Mouse (Mus musculus) embryonic facial prominence, embryonic 15.5 days (tissue): Measurements from ENCODE around the gene Loxl3. TPM values are rescaled to one million over a fixed set of nuclear protein-coding genes. Genes with fewer than 3 reads are reported as not detected.
A peak's percentile ranks its signal among the peaks of the same experiment; 100 is the strongest.

Experiments used
- ATAC-seq: fragments of 200-750 bp; cut with Nextera tagmentation; 2 replicates; pipeline ENCODE4 v1.8.0; 2017; ENCODE audit warnings: low read depth, moderate TSS enrichment; ENCODE audit not compliant: insufficient number of reproducible peaks, low FRiP score, low TSS enrichment
- H3K27ac ChIP-seq: fragments of 300-500 bp; sonication (generic); replicated peaks from 2 replicates; pipeline ENCODE4 v1.5.1; 2015; ENCODE audit warnings: mild to moderate bottlenecking, inconsistent platforms
- H3K27me3 ChIP-seq: fragments of 300-500 bp; sonication (generic); 2 replicates; pipeline ENCODE4 v1.6.1; 2015; ENCODE audit warnings: inconsistent platforms
- H3K36me3 ChIP-seq: fragments of 300-500 bp; sonication (generic); 2 replicates; pipeline ENCODE4 v1.6.1; 2015; ENCODE audit warnings: mild to moderate bottlenecking, inconsistent platforms
- H3K4me1 ChIP-seq: fragments of 300-500 bp; sonication (generic); 2 replicates; pipeline ENCODE4 v1.6.1; 2015; ENCODE audit warnings: inconsistent platforms
- H3K4me2 ChIP-seq: fragments of 300-500 bp; sonication (generic); replicated peaks from 2 replicates; pipeline ENCODE4 v1.6.1; 2015; ENCODE audit warnings: mild to moderate bottlenecking, inconsistent platforms
- H3K4me3 ChIP-seq: fragments of 300-500 bp; sonication (generic); replicated peaks from 2 replicates; pipeline ENCODE4 v1.5.1; 2015; ENCODE audit warnings: mild to moderate bottlenecking, inconsistent platforms
- H3K9ac ChIP-seq: fragments of 300-500 bp; sonication (generic); 2 replicates; pipeline ENCODE4 v1.6.1; 2015; ENCODE audit warnings: inconsistent platforms
- H3K9me3 ChIP-seq: fragments of 300-500 bp; sonication (generic); replicated peaks from 2 replicates; pipeline ENCODE4 v1.6.1; 2016; ENCODE audit warnings: inconsistent platforms
- WGBS: fragments of 180-500 bp; shearing (Covaris S2); methylation state at CpG from one replicate; pipeline ENCODE4 v1.1.7; 2015; 5-methylcytosine and 5-hydroxymethylcytosine counted together
- polyA plus RNA-seq: library from polyadenylated mRNA; unstranded; fragments of >200 nt; fragmentation: Nextera tagmentation; extraction: Ambion mirVana; gene quantifications from 2 replicates; pipeline ENCODE4 v1.2.1, GENCODE M21; 2015

Loxl3 gene
- polyA plus RNA-seq, 1 experiment from 2014 or later, result 25.4 TPM

GRCm38 (mm10) chr6:83054074-83054851 is 20.3 kb downstream of the Loxl3 start, which contains the start of gene Aup1:
Aup1 (plus strand) TSS chr6:83054521.
- Histone ChIP-seq H3K27ac (peak within 1 kb of the TSS; percentile 90), H3K27me3 (no peaks in the 10 kb centered on the region), H3K4me2 (peak within 1 kb of the TSS; percentile 89), H3K36me3 (peaks cover 33% of the 10 kb centered on the region), H3K4me3 (peak within 1 kb of the TSS; percentile 97), H3K4me1 (peaks cover 27% of the 10 kb centered on the region), H3K9me3 (no peaks in the 10 kb centered on the region), H3K9ac (peak within 1 kb of the TSS; percentile 95)
- WGBS, result under 1% methylated on average over 64 of the region's 64 CpGs
- peak; percentile 96 for ATAC-seq

- Histone ChIP-seq H3K9ac (peak within 1 kb of the TSS; percentile 95), H3K4me2 (peak within 1 kb of the TSS; percentile 89), H3K27ac (peak within 1 kb of the TSS; percentile 90), H3K4me1 (peaks cover 27% of the 10 kb centered on the region), H3K27me3 (no peaks in the 10 kb centered on the region; the same call in 1 of the 2 replicates), H3K36me3 (peaks cover 33% of the 10 kb centered on the region), H3K4me3 (peak within 1 kb of the TSS; percentile 97), H3K9me3 (no peaks in the 10 kb centered on the region)
- peak; percentile 16 for ATAC-seq
- WGBS, result under 1% methylated on average over 50 of the region's 50 CpGs
Observed at GRCm38 (mm10) chr6:83054871-83055431, 21.0 kb downstream of the Loxl3 start, which contains the start of gene Htra2. Htra2 (minus strand) TSS chr6:83055273.

- WGBS, result 38% methylated on average over 3 of the region's 3 CpGs
- no peak within 1 kb of the TSS for H3K27ac ChIP-seq
- H3K9me3 ChIP-seq, result no peaks in the 10 kb centered on the region
- H3K4me1 ChIP-seq, result peaks cover 22% of the 10 kb centered on the region
- H3K4me2 ChIP-seq, result no peak within 1 kb of the TSS
- H3K9ac ChIP-seq, result no peak within 1 kb of the TSS
- ATAC-seq, result no peak
- H3K27me3 ChIP-seq, result peaks cover 26% of the 10 kb centered on the region
- H3K36me3 ChIP-seq, result peaks cover 18% of the 10 kb centered on the region
- H3K4me3 ChIP-seq, result no peak within 1 kb of the TSS
Observed at GRCm38 (mm10) chr6:83057790-83058189, 23.8 kb downstream of the Loxl3 start, which contains the start of gene Dqx1. Dqx1 (plus strand) TSS chr6:83057844.

DNA sequence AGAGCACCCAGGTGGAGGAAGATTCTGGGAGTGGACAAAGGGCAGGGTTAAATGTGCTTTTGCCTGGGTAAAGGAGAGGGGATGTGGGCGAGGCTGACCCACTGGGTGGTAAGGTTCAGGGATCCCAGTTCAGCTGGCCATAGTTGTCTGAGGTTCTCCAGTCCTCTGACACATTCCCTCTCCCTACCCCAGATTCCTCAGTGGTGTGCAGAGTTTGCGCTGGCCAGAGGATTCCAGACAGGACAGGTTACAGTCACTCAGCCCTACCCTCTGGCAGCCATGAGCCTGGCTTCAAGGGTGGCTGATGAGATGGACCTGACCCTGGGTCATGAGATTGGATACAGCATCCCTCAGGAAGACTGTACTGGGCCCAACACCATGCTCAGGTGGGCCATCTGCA is 24.8 kb downstream of the Loxl3 start:
- Histone ChIP-seq H3K4me1 (peaks cover 14% of the 10 kb centered on the region), H3K9me3 (no peaks in the 10 kb centered on the region), H3K27me3 (peaks cover 35% of the 10 kb centered on the region), H3K36me3 (peaks cover 18% of the 10 kb centered on the region), H3K4me3 (no peak overlapping the region), H3K4me2 (no peak overlapping the region), H3K27ac (no peak overlapping the region), H3K9ac (no peak overlapping the region)
- no peak for ATAC-seq
- WGBS, result 82% methylated on average over 2 of the region's 2 CpGs

DNA sequence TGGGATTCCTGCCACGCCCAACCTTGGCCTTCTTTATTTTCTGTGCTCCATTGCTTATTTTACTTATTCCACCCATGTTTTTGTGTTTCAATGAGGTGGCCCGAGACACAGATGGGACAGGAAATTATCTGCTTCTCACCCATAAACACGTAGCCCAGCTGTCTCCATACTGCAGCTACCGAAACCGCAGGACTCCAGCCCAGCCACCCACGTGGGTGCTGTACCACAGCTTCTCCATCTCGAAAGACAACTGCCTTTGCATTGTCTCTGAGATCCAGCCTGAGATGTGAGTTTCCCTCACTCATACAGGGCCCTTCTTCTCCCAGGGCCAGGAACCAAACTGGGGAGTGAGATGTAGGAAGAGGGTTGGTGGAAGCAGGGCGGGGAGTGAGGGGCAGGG is 32.0 kb downstream of the Loxl3 start:
- H3K4me1 ChIP-seq, result peaks cover 25% of the 10 kb centered on the region
- H3K9me3 ChIP-seq, result no peaks in the 10 kb centered on the region
- 37% methylated on average over 8 of the region's 8 CpGs for WGBS
- H3K4me3 ChIP-seq, result no peak overlapping the region
- ATAC-seq, result no peak
- H3K27ac ChIP-seq, result no peak overlapping the region
- H3K9ac ChIP-seq, result no peak overlapping the region
- no peak overlapping the region for H3K4me2 ChIP-seq
- H3K36me3 ChIP-seq, result no peaks in the 10 kb centered on the region
- peaks cover 100% of the 10 kb centered on the region for H3K27me3 ChIP-seq

GRCm38 (mm10) chr6:83066441-83066840 is 32.5 kb downstream of the Loxl3 start:
- H3K4me3 ChIP-seq, result no peak overlapping the region
- no peaks in the 10 kb centered on the region for H3K9me3 ChIP-seq
- 31% methylated on average over 6 of the region's 6 CpGs for WGBS

DNA sequence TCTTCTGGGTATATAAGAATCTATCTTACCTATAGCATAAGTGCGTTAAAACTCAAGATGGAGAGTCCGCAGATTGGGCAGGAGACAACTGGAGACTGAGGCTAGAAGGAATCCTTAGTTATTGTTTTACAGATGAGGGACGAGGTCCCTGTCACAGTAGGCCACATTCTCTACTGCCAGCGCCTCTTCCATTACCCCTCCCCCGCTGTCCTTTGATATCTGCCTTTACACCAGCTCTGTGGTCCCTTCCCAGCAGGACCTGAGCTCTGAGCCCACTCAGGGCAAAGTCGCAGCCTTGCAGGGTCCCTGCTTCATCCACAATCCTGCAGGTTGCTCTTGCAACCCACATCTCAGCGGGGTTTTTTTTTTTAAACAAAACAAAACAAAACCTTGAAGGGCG is 34.2 kb downstream of the Loxl3 start:
- Histone ChIP-seq H3K27me3 (peaks cover 99% of the 10 kb centered on the region), H3K36me3 (no peaks in the 10 kb centered on the region), H3K9me3 (no peaks in the 10 kb centered on the region), H3K4me3 (no peak overlapping the region; the same call in 1 of the 2 replicates), H3K9ac (no peak overlapping the region), H3K4me1 (peaks cover 30% of the 10 kb centered on the region), H3K27ac (no peak overlapping the region), H3K4me2 (no peak overlapping the region)
- 7% methylated on average over 8 of the region's 8 CpGs for WGBS
- ATAC-seq, result no peak

More at GRCm38 (mm10) chr6:83066441-83066840, 32.5 kb downstream of the Loxl3 start:
- no peaks in the 10 kb centered on the region for H3K36me3 ChIP-seq
- peaks cover 100% of the 10 kb centered on the region for H3K27me3 ChIP-seq
- no peak overlapping the region for H3K9ac ChIP-seq
- H3K4me1 ChIP-seq, result peaks cover 30% of the 10 kb centered on the region
- ATAC-seq, result no peak
- no peak overlapping the region for H3K27ac ChIP-seq
- no peak overlapping the region for H3K4me2 ChIP-seq

DNA sequence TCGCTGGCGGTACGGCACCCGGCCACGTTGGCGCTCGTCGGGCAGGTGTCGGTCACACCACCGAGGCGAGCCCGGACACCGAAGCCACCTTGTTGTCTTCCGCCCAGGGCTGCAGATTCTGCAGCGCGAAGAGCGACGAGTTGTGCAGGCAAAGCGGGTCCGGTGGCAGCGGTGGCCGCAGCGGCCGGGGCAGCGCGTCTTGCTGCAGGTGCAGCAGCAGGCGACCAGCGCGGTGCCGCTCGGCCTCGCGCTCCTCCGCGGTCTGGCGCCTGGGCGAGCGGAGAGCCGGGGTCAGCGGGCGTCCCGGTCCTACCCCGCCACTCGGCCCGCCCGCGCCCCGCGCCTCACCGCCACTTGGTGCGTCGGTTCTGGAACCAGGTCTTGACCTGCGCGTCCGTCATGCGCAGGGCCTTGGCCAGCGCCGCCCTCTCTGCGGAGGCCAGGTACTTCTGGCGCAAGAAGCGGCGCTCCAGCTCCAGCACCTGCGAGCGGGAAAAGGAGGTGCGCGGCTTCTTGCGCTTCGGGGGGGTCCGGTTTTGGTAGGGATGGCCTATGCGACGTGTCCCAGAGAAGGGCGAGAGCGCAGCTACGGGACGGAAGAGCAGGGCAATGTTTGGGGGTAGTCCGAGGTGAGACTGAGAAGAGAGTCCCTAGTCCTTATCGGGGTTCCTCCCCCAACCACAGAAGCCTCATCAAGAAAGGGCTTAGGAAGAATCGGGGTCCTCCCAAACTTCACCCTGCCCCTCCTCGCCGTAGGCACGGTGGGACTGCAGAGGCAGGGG is 34.9 kb downstream of the Loxl3 start:
- 1% methylated on average over 75 of the region's 81 CpGs for WGBS

GRCm38 (mm10) chr6:83069488-83070246 is 35.7 kb downstream of the Loxl3 start:
- peaks cover 98% of the 10 kb centered on the region for H3K27me3 ChIP-seq
- no peak; the same call in 1 of the 2 replicates for ATAC-seq
- H3K9ac ChIP-seq, result no peak overlapping the region
- H3K27ac ChIP-seq, result no peak overlapping the region
- peak overlapping the region; percentile 35 for H3K4me2 ChIP-seq
- no peaks in the 10 kb centered on the region for H3K36me3 ChIP-seq
- peak overlapping the region; percentile 26 for H3K4me3 ChIP-seq
- H3K4me1 ChIP-seq, result peaks cover 30% of the 10 kb centered on the region
- under 1% methylated on average over 69 of the region's 69 CpGs for WGBS
- H3K9me3 ChIP-seq, result no peaks in the 10 kb centered on the region

More for the DNA sequence above, 34.9 kb downstream of the Loxl3 start:
- H3K9me3 ChIP-seq, result no peaks in the 10 kb centered on the region
- H3K9ac ChIP-seq, result no peak overlapping the region
- peaks cover 30% of the 10 kb centered on the region for H3K4me1 ChIP-seq
- ATAC-seq, result no peak
- no peaks in the 10 kb centered on the region for H3K36me3 ChIP-seq
- H3K27ac ChIP-seq, result no peak overlapping the region
- peak overlapping the region; percentile 36 for H3K4me2 ChIP-seq
- H3K4me3 ChIP-seq, result peak overlapping the region; percentile 26
- H3K27me3 ChIP-seq, result peaks cover 98% of the 10 kb centered on the region

DNA sequence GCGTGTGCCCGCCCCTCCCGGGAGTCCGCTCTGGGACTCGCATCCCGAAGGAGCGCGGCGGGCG is 36.1 kb downstream of the Loxl3 start, which contains the start of gene Tlx2:
Tlx2 (minus strand) TSS at position 47 of the 64 bp plus-strand sequence.
- H3K4me2 ChIP-seq, result peak within 1 kb of the TSS; percentile 35
- WGBS, result 0% methylated on average over 10 of the region's 10 CpGs
- peaks cover 30% of the 10 kb centered on the region for H3K4me1 ChIP-seq
- H3K27me3 ChIP-seq, result peaks cover 96% of the 10 kb centered on the region
- H3K4me3 ChIP-seq, result peak within 1 kb of the TSS; percentile 26
- no peak for ATAC-seq
- H3K27ac ChIP-seq, result no peak within 1 kb of the TSS
- no peaks in the 10 kb centered on the region for H3K36me3 ChIP-seq
- no peak within 1 kb of the TSS for H3K9ac ChIP-seq
- no peaks in the 10 kb centered on the region for H3K9me3 ChIP-seq
